Mouse (Mus musculus) ES-E14 (cell line): ENCODE measurements around the gene Polr2g.

Experiments
- CHD2 ChIP-seq: IDR thresholded peaks from 2 replicates; pipeline ENCODE4 v1.6.1; 2014; ENCODE audit warnings: mild to moderate bottlenecking, low read depth, low read length, inconsistent platforms
- HCFC1 ChIP-seq: IDR thresholded peaks from 2 replicates; pipeline ENCODE4 v1.6.1; 2012; ENCODE audit warnings: low read length, inconsistent platforms, borderline replicate concordance; ENCODE audit not compliant: insufficient read depth
- MAFK ChIP-seq: IDR thresholded peaks from 2 replicates; pipeline ENCODE4 v1.6.1; 2014; ENCODE audit warnings: mild to moderate bottlenecking, low read depth, low read length, inconsistent platforms; ENCODE audit not compliant: insufficient read depth
- ZC3H11A ChIP-seq: IDR thresholded peaks from 2 replicates; pipeline ENCODE4 v1.6.1; 2012; ENCODE audit warnings: low read depth, mild to moderate bottlenecking, inconsistent platforms, low read length, borderline replicate concordance
- ZNF384 ChIP-seq: IDR thresholded peaks from 2 replicates; pipeline ENCODE4 v1.6.1; 2012; ENCODE audit warnings: low read depth, low read length, inconsistent platforms

DNA sequence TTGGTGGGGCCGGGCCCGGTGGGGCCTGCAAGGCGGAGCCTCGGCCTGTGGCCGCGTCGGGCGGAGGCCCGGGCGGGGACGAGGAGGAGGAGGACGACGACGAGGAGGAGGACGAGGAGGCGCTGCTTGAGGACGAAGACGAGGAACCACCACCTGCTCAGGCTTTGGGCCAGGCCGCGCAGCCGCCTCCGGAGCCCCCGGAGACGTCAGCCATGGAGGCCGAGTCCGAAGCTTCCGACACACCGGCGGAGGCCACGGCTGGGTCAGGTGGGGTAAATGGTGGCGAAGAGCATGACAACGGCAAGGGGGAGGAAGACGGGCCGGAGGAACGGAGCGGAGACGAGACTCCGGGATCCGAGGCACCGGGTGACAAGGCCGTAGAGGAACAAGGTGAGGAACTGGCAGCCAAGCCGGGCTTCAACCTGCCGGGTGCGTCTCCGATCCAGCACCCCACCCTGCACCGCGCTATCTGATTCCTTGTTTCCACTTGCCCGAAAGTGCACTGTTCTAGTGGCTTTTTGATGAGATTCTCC lies 22.1 kb upstream of the Polr2g start:
- TF ChIP-seq HCFC1 = no peak
- no peak for TF ChIP-seq ZC3H11A
- TF ChIP-seq CHD2 = no peak
- no peak for TF ChIP-seq MAFK
- no peak for TF ChIP-seq ZNF384
